Mouse (Mus musculus) retina, adult 2 months (tissue): ENCODE measurements around the gene Ankrd1.

Experiments used
- DNase-seq: peaks from one replicate; pipeline ENCODE4 v3.0.0-alpha.2; 2012; ENCODE audit warnings: low read depth, low spot score

Ankrd1 gene

DNA sequence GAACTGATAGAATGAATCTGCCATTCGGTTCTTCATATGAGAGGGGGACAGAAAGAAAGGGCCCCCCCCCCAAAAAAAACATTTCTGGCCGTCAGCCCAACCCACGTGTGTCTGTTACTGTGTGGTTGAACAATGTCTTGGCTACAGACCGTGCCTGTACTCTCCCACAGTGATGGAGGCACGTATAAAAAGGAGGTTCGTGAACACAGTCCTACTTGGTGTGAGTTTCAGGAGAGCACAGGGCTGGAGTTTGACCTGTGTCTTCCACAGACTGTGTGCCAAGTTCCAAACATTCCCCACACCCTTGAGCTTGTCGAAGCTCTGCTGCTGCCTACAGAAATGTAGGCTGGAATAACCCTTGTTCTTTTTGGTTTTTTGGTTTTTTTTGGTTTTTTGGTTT lies 9.4 kb downstream of the Ankrd1 start:
- no peak for DNase-seq

DNA sequence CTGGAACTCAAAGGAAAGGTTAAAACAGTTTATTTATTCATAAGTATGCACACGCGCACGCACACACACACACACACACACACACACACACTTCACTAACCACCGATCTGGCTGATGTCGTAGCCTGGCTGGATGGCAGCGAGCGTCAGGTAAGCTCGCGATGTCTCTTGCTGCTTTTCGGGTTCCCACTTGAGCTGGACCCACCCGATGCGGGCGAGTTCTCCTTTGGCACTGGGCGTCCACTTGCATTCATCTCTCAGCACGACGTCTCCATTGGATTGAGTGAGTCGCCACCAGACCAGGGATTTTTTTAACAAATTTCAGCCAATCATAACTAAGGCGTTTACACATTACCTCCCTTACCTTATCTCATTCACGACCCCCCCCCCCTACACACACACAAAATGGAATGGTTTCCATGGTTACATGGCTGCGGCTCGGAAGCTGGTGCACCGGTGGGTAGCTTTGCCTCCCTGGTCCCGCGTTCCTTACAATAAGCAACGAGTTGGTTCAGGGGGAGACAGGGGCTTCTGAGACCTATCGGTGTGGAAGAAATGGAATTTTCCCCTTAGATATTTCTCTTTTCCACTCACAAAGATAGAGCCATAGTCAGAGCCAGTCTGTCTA lies 10.5 kb downstream of the Ankrd1 start:
- DNase-seq, result no peak

DNA sequence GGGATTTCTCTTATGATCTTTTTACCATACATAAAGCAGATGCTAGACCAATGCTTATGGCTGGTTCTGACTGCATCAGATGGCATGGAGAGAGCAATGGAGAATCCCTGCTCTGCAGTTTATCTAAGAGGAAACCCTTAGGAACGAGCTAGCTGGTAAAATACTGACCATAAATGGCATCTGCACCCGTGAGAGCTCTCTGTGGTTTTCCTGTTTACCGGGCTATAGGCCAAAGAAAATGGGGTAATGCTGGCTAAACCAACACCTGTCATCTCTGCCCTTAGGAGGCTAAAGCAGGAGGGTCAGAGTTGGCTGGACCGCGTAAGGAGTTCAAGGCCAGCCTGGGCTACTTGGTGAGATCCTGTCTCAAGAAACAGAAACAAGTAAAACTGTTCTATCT lies 16.0 kb downstream of the Ankrd1 start:
- no peak for DNase-seq

GRCm38 (mm10) chr19:36098916-36099315 lies 21.0 kb downstream of the Ankrd1 start:
- no peak for DNase-seq

GRCm38 (mm10) chr19:36098265-36098664 lies 21.6 kb downstream of the Ankrd1 start:
- DNase-seq, result no peak

- no peak for DNase-seq
Observed at GRCm38 (mm10) chr19:36097194-36097593, 22.7 kb downstream of the Ankrd1 start.

- DNase-seq, result no peak
Observed at GRCm38 (mm10) chr19:36090781-36091180, 29.1 kb downstream of the Ankrd1 start.

DNA sequence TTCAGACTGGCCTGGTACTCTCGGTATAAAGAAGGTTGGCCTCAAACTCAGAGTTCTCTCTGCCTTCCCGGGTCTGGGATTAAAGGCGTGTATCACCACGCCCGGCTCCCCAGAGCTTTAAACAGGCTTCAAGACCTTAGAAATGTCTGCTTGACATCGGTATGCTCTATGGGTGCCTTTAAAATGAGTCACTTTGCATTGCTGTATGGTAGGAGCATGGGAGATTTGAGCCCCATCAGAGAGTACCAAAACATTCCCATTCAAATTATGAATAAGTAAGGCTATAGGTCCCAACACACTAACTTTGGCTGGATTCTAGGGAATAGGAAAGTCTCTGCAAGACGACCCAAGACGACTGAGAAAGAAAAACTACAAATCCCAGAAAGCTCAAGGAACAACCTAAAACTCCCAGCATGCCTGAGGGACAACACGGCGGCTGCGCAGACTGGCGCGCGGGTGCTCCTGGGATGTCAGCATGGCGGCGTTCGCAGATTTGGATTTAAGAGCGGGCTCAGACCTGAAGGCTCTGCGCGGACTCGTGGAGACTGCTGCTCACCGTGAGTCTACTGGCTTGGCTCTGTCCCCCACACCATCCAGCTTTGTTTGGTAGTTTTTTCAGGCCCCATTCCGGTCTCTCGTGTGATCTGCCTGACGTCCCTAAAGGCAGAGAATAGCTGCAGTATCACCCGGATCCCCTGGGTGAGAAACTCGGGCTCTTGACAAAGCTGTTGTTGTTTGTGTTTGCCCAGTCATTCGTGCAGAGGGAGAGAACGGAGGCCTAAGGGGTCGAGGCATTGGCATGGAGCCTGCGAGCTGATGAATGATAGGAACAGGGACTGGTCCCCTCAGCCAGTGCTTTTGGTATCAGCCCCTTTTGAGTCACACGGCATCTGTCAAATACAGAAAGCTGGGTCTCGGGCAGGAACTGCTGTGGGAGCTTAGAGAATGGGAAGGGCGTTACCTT lies 36.4 kb downstream of the Ankrd1 start, which contains the start of gene Rpp30:
TSS of gene Rpp30 (plus strand) at position 455 of the 964 bp plus-strand sequence.
- peak; percentile 79 for DNase-seq

DNA sequence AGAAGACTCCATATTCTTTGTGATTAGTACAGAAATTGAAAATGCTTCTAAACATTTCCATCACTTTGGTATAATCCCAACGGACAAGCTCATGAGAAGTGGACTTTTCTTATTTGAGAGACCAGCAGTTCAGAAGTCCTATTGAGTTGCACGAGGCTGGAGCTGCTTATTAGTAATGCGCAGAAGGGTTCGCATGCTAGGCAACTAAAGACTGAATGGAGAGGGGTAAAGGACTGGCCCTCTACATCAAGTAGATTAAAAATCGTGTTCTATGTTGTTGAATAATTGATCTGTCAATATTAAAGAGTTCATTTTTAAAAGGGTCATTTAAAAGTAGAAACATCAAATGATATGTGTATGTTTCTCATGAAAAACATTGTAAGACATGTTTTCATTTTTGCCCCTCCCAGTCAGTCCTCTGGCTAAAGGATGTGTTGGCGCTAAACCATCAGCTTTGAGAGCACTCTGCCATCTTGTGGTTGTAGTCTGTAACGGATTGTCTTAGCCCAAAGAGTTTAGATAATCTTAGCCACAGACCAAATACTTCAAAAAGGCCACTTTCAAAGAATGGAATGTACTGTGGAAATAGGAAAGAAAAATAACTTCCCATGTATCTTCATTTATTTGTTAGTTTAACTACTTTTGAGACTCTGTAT lies 37.2 kb downstream of the Ankrd1 start:
- peak; percentile 22 for DNase-seq

DNA sequence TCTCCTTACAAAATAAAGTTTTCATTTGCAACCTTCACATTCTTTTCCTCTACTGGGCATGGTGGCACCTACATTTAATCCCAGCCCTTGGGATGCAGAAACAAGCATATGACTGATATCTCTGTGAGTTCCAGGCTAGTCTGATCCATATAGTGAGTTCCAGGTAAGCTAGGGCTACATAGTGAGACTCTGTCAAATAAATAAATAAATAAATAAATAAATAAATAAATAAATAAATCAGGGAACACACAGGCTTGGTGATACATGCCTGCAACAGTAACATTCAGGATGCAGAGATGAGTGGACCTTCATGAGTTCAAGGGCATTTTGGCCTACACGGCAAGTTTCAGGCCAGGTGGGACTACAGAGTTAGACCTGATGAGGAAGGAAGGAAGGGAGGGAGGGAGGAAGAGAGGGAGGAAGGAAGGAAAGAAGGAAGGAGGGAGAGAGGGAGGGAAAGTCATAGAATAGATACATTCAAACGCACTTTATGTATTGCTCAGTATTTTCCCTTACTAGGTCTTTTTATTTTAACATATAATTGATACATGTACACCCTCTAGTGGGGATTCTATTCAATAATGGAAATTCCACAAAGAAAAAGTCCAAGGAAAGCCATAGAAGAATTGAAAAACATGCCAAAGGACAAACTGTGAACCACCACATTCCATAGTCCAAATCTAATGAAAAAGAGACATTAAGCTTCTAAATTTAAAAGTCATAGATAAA lies 56.9 kb downstream of the Ankrd1 start:
- DNase-seq, result no peak
